Comparison of ENCODE assay signal across 10 mouse cellular contexts in genomic region chr1:152612535-152613157, GRCm38 (mm10).
DNase-seq lines count a peak whose midpoint lies in the region; ATAC-seq and TF ChIP-seq lines count a peak whose summit lies in the region.
"Had no signal": no experiment of that assay in that cellular context is flagged by ENCODE, and none has a peak within 500 bp of the region (broad histone marks: within the 10 kb centered on the region; RNA-seq: fewer than 3 reads in every experiment).

No protein-coding gene starts in this region.

- H3K4me2 ChIP-seq in lung, postnatal 0 days (replicated peaks; ENCODE audit: low read depth, low read length): no peak overlapping the region

- peak; percentile 11 to 22 for DNase-seq in adrenal gland, postnatal 36 days
- DNase-seq in adrenal gland, adult (ENCODE audit: inconsistent age in 2 of 2, low spot score in 1 of 2): no peak
- no peak for DNase-seq in lung, postnatal 0 days (ENCODE audit: low spot score)
- no peak for DNase-seq in lung, adult 18-20 months
- DNase-seq in kidney, postnatal 36 days: peak; percentile 77 to 93
- DNase-seq in testis, postnatal 14 days (ENCODE audit: low spot score): peak; percentile 47
- no peak for DNase-seq in ovary, postnatal 36 days (ENCODE audit: low spot score)
- DNase-seq in natural killer cell, adult 2 months (ENCODE audit: low spot score in 2 of 2): no peak
- DNase-seq: layer of hippocampus, postnatal 36 days had no signal

- TF ChIP-seq CTCF in lung, postnatal 0 days (IDR thresholded peaks at IDR 0.05): no peak

- ATAC-seq in lung, postnatal 0 days: no peak; the same call in 1 of the 2 replicates
- ATAC-seq: Patski had no signal

- H3K27me3 ChIP-seq in lung, postnatal 0 days (replicated peaks; ENCODE audit: insufficient read depth, low read length): no peaks in the 10 kb centered on the region
- H3K27me3 ChIP-seq: Patski had no signal

- H3K36me3 ChIP-seq in lung, postnatal 0 days (ENCODE audit: insufficient read depth, low read length): no peaks in the 10 kb centered on the region

- H3K9me3 ChIP-seq in lung, postnatal 0 days (ENCODE audit: low read length): no peaks in the 10 kb centered on the region

- H3K4me1 ChIP-seq in lung, postnatal 0 days (ENCODE audit: insufficient read depth, low read depth, low read length): peaks cover 22% of the 10 kb centered on the region; the same call in 1 of the 2 replicates

- WGBS in lung, postnatal 0 days: 58% methylated on average over 12 of the region's 12 CpGs

- no peak overlapping the region for H3K27ac ChIP-seq in lung, postnatal 0 days (ENCODE audit: low read length)

- peak; percentile 33; the same call in 1 of the 2 replicates for TF ChIP-seq EP300 in lung, postnatal 0 days (IDR thresholded peaks at IDR 0.05)

- H3K9ac ChIP-seq in lung, postnatal 0 days (replicated peaks; ENCODE audit: low read depth): no peak overlapping the region

- no peak overlapping the region for H3K4me3 ChIP-seq in lung, postnatal 0 days (ENCODE audit: low read depth, low read length)

Comparison
In these comparisons a context has a peak if more than half of its experiments do, and no peak if none do; other contexts are left out.
1. DNase-seq: peak in adrenal gland, postnatal 36 days (2 of 2), kidney, postnatal 36 days (2 of 2) and testis, postnatal 14 days (single experiment); none in adrenal gland, adult (0 of 2), lung, postnatal 0 days (single experiment), lung, adult 18-20 months (0 of 2), ovary, postnatal 36 days (single experiment) and natural killer cell, adult 2 months (0 of 2).